Mouse (Mus musculus) midbrain, embryonic 15.5 days (tissue): ENCODE data around the gene Hspb3. TPM values are rescaled to one million over a fixed set of nuclear protein-coding genes. Genes with fewer than 3 reads are reported as not detected.

Source experiments
- ATAC-seq: fragments of 200-750 bp; cut with Nextera tagmentation; replicated peaks from 2 replicates; pipeline ENCODE4 v1.8.0; 2017; ENCODE audit warnings: moderate TSS enrichment
- H3K27ac ChIP-seq: fragments of 300-500 bp; sonication (generic); 2 replicates; pipeline ENCODE4 v1.5.1; 2015; ENCODE audit warnings: mild to moderate bottlenecking, inconsistent platforms
- H3K27me3 ChIP-seq: fragments of 300-500 bp; sonication (generic); replicated peaks from 2 replicates; pipeline ENCODE4 v1.6.1; 2015; ENCODE audit warnings: inconsistent platforms
- H3K36me3 ChIP-seq: fragments of 300-500 bp; sonication (generic); replicated peaks from 2 replicates; pipeline ENCODE4 v1.6.1; 2015; ENCODE audit warnings: inconsistent platforms
- H3K4me1 ChIP-seq: fragments of 300-500 bp; sonication (generic); 2 replicates; pipeline ENCODE4 v1.6.1; 2015; ENCODE audit warnings: inconsistent platforms
- H3K4me2 ChIP-seq: fragments of 300-500 bp; sonication (generic); 2 replicates; pipeline ENCODE4 v1.6.1; 2015; ENCODE audit warnings: inconsistent platforms, mild to moderate bottlenecking, moderate library complexity
- H3K4me3 ChIP-seq: fragments of 300-500 bp; sonication (generic); 2 replicates; pipeline ENCODE4 v1.5.1; 2015; ENCODE audit warnings: mild to moderate bottlenecking, inconsistent platforms
- H3K9ac ChIP-seq: fragments of 300-500 bp; sonication (generic); 2 replicates; pipeline ENCODE4 v1.6.1; 2015; ENCODE audit warnings: mild to moderate bottlenecking, inconsistent platforms
- H3K9me3 ChIP-seq: fragments of 300-500 bp; sonication (generic); 2 replicates; pipeline ENCODE4 v1.6.1; 2016; ENCODE audit warnings: inconsistent platforms
- WGBS: fragments of 180-500 bp; shearing (Covaris S2); methylation state at CpG from one replicate; pipeline ENCODE4 v1.1.7; 2015; ENCODE audit warnings: mixed read lengths; 5-methylcytosine and 5-hydroxymethylcytosine counted together
- polyA plus RNA-seq: library from polyadenylated mRNA; unstranded; fragments of >200 nt; fragmentation: Nextera tagmentation; extraction: Ambion mirVana; gene quantifications from 2 replicates; pipeline ENCODE4 v1.2.1, GENCODE M21; 2015

Gene Hspb3
- polyA plus RNA-seq, 1 experiment from 2014 or later: not detected

DNA sequence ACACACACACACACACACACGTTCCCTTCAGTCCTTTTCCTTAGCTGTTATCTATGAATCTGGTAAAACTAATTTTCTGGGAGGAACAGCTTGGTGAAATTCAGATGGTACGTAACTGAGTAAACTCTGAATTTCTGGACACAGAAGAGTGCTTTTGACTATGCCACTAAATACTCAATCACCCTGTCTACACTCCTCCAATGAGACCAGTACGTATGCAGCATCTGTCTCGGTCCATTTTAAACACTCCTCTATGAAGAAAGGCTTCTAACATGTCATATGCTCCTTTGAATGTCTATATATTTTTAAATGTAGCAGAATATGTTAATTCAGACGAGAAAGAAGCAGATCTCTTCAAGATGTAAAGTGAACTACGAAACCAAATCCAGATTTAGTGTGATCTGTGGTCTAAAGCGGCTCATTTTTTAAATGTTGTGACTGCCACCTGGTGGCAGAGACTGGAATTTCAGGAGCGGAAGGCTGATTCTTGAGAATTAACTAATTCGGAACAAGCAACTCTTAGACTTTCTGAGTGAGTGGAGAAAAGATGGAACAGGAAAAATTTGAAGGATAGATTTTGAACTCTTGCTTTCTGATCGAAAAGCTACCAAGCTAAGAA, 6.1 kb upstream of the Hspb3 start:
- H3K27me3 ChIP-seq: no peaks in the 10 kb centered on the region
- no peaks in the 10 kb centered on the region for H3K4me1 ChIP-seq
- H3K36me3 ChIP-seq: no peaks in the 10 kb centered on the region
- H3K9me3 ChIP-seq: no peaks in the 10 kb centered on the region
- WGBS: 41% methylated on average over 10 of the region's 10 CpGs
- H3K9ac ChIP-seq: no peak overlapping the region
- no peak overlapping the region for H3K4me3 ChIP-seq
- H3K27ac ChIP-seq: no peak overlapping the region
- peak; percentile 66; the same call in 1 of the 2 replicates for ATAC-seq
- H3K4me2 ChIP-seq: no peak overlapping the region

DNA sequence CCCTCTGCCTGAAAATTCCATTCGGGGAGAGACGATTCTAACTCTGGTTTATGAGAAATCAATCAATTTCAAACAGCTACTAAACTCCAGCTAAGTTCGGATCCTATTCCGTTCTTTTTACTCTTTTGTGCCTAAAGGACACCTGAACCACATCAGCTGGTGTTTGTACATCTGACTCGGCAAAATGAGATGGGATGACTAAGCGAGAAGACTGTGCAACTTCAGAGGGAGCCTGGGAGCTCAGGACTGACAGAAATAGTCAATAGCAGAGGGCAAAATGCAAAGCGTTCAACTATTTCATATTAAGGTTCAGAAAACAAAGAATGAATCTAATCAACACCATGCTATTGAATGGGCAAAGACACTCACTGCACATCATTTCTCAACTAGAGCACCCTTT, 407 bp upstream of the Hspb3 start:
- Histone ChIP-seq H3K27ac (no peak overlapping the region), H3K9ac (no peak overlapping the region), H3K4me3 (no peak overlapping the region), H3K9me3 (no peaks in the 10 kb centered on the region), H3K4me1 (no peaks in the 10 kb centered on the region), H3K4me2 (no peak overlapping the region), H3K27me3 (no peaks in the 10 kb centered on the region), H3K36me3 (no peaks in the 10 kb centered on the region)
- 87% methylated on average over 7 of the region's 7 CpGs for WGBS
- ATAC-seq: no peak

DNA sequence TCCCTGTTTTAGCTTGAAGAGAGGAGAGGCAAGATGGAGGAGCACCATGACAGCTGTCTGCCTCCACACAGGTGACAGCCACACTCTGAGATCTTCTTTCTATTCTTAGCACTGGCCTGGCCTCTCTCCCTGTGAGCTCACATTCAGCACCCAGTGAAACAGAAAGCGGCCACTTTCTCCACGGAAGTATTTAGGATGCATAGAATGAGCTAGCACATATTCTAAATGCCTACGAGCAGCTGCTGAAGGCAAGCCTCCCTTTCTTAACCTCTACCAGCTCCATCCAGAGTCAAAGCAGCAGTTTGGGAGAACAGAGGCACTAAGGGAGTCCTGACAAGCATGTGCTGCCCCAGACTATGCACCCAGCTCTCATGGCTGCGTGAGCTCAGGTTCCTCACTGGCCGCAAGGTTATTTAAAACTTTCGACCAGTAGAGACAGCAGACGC, 1.6 kb downstream of the Hspb3 start:
- Histone ChIP-seq H3K4me1 (no peaks in the 10 kb centered on the region), H3K27ac (no peak overlapping the region), H3K27me3 (no peaks in the 10 kb centered on the region), H3K36me3 (no peaks in the 10 kb centered on the region), H3K9ac (no peak overlapping the region), H3K4me3 (no peak overlapping the region), H3K4me2 (no peak overlapping the region), H3K9me3 (no peaks in the 10 kb centered on the region)
- no peak for ATAC-seq
- WGBS: 81% methylated on average over 7 of the region's 7 CpGs

DNA sequence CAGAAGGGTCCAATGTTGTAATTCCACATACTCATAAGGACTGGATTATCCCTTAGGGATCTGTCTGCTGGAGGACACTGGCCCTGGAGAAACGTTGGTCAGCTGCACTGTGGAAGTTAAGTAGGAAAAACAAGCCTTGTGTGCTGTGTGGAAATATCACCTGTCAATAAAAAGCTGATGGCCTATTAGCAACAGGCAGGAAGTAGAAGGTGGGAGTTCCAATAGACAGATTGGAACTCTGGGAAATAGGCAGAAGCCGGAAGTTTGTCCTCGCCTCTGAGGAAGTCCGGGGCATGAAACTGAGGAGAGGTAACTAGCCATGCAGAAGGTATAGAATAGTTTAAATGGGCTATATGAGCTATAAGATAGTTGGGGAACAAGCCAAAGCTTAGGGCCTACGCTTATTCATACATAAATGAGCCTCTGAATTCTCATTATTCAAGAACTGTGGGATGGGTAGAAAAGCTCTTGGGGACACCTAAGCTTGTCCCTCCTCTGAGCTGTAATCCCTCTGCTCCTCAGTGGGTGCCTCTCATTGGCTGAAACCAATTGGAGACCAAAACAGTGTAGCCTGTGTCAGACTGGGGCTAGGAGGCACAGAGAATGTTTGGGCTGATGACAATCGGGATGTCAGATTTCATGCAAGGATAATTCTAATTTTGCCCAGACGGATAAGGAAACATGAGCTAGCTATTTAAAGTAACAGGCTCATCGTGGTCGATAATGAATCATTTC, 2.7 kb downstream of the Hspb3 start:
- Histone ChIP-seq H3K9me3 (no peaks in the 10 kb centered on the region), H3K4me1 (no peaks in the 10 kb centered on the region), H3K4me2 (no peak overlapping the region), H3K9ac (no peak overlapping the region), H3K27ac (no peak overlapping the region), H3K27me3 (no peaks in the 10 kb centered on the region), H3K36me3 (no peaks in the 10 kb centered on the region), H3K4me3 (no peak overlapping the region)
- no peak for ATAC-seq
- WGBS: 78% methylated on average over 9 of the region's 9 CpGs

DNA sequence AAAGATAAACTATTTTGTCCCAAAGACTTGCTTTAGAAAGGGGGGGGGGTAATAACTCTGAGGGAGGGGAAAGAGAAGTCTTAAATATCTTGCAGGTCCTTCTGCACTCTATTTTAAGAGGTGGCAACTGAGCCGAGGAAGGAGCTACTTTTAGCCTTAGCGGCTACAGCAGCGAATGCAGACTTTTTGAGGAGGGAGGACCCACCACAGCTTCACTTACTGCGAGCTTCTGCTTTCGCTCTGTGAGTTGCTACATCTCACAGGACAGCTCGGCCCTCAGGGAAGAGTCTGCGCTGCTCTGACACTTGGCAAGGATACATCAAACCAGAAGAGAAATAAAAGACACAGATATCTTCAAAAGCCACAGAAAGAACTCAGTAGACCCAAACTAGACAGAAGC, 6.3 kb downstream of the Hspb3 start:
- 80% methylated on average over 7 of the region's 7 CpGs for WGBS
- ATAC-seq: no peak
- no peaks in the 10 kb centered on the region for H3K27me3 ChIP-seq
- no peaks in the 10 kb centered on the region for H3K4me1 ChIP-seq
- H3K4me3 ChIP-seq: no peak overlapping the region
- H3K9ac ChIP-seq: no peak overlapping the region
- no peaks in the 10 kb centered on the region for H3K9me3 ChIP-seq
- H3K27ac ChIP-seq: no peak overlapping the region
- no peaks in the 10 kb centered on the region for H3K36me3 ChIP-seq
- H3K4me2 ChIP-seq: no peak overlapping the region

DNA sequence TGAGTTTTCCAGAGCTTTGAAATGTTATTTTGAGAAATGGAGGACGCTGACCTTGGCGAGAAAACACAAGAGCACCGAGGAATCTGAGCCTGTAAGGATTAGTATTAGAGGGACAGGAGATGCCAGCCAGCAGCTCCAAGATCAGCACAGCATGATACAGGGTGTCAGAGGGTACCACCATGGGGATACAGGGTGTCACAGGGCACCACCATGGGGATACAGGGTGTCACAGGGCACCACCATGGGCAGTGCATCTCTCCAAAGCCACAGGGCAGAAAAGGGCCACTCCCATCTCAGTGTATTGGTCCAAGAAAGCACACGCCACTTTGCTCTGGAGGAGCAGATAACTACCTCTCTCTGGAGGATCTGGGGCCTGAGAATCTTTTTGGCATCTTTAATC, 6.8 kb downstream of the Hspb3 start:
- no peaks in the 10 kb centered on the region for H3K9me3 ChIP-seq
- 82% methylated on average over 4 of the region's 4 CpGs for WGBS
- H3K36me3 ChIP-seq: no peaks in the 10 kb centered on the region
- H3K4me3 ChIP-seq: no peak overlapping the region
- H3K4me1 ChIP-seq: no peaks in the 10 kb centered on the region
- H3K4me2 ChIP-seq: no peak overlapping the region
- H3K9ac ChIP-seq: no peak overlapping the region
- H3K27me3 ChIP-seq: no peaks in the 10 kb centered on the region
- ATAC-seq: no peak
- H3K27ac ChIP-seq: no peak overlapping the region

DNA sequence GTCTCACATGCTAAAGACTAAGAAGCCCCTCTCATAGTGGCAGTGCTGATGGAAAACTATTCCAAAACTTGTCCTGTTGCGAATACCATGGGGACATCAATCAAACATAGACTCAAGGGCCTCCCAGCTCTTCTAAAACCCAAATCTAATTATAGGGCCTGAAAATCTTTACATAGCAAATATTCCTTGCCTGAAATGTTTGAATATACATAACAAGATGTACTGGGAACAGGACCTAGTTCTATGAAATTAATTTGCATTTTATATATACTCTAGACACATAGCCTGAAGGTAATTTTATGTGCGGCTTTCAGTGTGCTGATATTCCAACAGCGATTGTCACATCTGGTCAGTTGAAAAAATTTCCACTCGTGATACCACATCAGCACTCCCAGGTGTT, 8.0 kb downstream of the Hspb3 start:
- Histone ChIP-seq H3K4me2 (no peak overlapping the region), H3K4me1 (no peaks in the 10 kb centered on the region), H3K4me3 (no peak overlapping the region), H3K27ac (no peak overlapping the region), H3K9ac (no peak overlapping the region), H3K36me3 (no peaks in the 10 kb centered on the region), H3K27me3 (no peaks in the 10 kb centered on the region), H3K9me3 (no peaks in the 10 kb centered on the region)
- no peak for ATAC-seq
- WGBS: 85% methylated on average over 4 of the region's 4 CpGs

DNA sequence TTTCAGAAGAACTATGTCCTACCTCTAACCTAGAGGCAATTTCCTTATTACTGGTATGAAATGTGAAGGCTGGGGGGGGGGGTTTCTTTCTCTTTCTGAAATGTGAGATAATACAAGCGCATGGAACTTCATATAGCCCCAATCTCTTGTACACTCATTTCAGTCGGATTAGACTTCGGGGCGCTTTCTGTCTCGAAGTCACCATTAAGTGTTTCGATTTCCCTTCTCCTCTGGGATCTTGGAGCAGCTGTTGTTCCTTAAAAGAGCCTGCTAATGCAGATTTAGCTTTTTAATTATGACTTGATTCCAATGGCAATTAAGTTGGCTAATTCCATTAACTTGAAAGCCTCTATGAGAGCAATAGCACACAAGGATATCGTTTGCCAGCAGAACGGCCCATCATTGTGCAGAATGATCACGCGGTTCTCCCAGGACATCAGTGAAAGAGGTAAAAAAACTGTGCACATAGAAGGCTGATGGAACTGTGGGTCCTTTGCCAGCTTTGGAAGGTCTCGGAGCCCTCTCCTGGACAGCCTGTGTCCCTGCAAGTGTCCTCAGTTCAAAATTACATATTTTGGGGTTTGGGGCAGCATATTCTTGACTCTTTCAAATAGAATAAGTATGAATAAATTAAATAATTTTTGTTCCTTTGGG, 22.4 kb downstream of the Hspb3 start:
- ATAC-seq: peak; percentile 75

DNA sequence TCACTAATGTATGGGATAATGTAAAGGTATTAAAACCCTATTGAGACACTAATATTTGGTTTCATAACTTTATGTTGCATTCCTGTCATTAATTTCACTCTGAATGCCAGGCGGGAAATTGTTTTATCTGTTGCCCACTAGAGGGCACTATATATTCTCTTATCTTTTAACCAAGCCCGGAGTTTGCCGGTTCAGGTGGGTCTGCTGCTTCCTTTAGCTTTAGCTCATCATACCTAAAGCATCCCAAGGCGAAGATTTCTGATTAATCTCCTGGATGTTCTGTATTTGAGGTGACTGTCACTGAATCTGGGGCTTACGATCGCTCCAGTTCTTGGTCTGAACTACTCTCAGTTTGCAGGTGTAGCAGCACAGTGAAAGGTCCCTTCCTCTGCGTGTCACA, 24.6 kb downstream of the Hspb3 start:
- no peak overlapping the region for H3K4me2 ChIP-seq
- 27% methylated on average over 7 of the region's 7 CpGs for WGBS
- H3K4me3 ChIP-seq: no peak overlapping the region
- ATAC-seq: peak; percentile 22; the same call in 1 of the 2 replicates
- H3K4me1 ChIP-seq: peaks cover 5% of the 10 kb centered on the region; the same call in 1 of the 2 replicates
- no peaks in the 10 kb centered on the region for H3K9me3 ChIP-seq
- no peak overlapping the region for H3K27ac ChIP-seq
- no peaks in the 10 kb centered on the region for H3K27me3 ChIP-seq
- no peaks in the 10 kb centered on the region for H3K36me3 ChIP-seq
- H3K9ac ChIP-seq: no peak overlapping the region

More for the DNA sequence above, 22.4 kb downstream of the Hspb3 start:
- H3K9ac ChIP-seq: no peak overlapping the region
- H3K4me2 ChIP-seq: no peak overlapping the region
- no peaks in the 10 kb centered on the region for H3K27me3 ChIP-seq
- no peak overlapping the region for H3K4me3 ChIP-seq
- 49% methylated on average over 11 of the region's 11 CpGs for WGBS
- H3K27ac ChIP-seq: no peak overlapping the region
- H3K4me1 ChIP-seq: peaks cover 5% of the 10 kb centered on the region; the same call in 1 of the 2 replicates
- no peaks in the 10 kb centered on the region for H3K9me3 ChIP-seq
- no peaks in the 10 kb centered on the region for H3K36me3 ChIP-seq

DNA sequence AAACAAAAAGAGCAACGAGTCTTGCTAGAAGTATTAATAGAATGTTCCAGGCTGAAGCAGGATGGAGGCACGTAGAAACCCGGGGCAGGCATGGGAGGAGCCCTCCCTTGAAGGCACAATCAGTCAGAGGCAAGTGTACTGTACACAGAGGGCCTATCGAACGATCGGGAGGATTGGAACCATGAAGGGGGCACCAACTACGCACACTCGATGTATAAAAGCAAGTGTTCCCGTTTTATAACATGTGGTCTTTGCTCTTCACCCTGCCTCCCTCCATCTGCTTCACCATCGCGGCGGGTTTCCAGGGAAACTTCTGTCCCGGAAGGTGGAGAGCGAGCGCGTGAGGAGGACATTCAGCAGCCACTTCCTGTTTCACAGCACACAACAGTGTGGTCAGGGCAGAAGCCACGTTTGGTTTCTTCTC, 27.7 kb downstream of the Hspb3 start:
- Histone ChIP-seq H3K9ac (no peak overlapping the region), H3K36me3 (no peaks in the 10 kb centered on the region), H3K4me1 (peaks cover 3% of the 10 kb centered on the region; the same call in 1 of the 2 replicates), H3K27me3 (no peaks in the 10 kb centered on the region), H3K27ac (no peak overlapping the region), H3K9me3 (no peaks in the 10 kb centered on the region), H3K4me2 (no peak overlapping the region), H3K4me3 (no peak overlapping the region)
- WGBS: 83% methylated on average over 17 of the region's 17 CpGs
- ATAC-seq: no peak

DNA sequence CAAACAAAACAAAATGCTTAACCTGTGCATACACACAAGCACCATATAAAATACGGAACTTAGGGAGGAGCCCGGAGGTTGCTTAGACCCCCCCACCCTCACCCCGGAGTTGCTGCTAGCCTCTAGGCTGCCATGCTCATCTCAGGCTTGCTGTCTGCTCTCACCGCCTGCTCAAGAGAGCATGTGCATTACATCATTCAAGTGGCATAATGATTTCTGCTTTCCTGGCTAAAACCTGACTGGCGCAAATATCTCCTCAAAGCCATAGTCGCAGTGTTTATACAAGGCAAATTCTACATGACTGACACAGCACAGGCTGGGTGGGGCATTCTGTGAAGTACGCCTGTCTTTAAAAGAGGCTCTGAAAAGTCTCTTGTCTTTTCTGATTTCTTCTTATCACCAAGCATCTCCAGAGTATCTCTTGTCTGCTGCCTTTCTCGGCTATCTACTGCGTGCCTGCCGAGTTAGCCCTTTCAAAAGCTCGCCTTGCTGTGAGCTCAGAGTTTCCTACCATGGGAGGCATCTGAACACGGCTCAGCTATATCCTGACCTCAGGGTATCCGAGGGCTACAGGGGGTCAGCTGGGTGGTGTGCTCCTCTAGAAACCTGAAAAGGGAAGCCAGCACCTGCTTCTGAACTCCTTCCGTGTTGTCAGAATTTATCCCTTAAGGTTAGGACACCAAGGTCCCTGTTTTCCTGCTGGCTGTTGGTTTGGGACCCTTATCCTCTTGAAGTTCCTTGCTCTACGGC, 28.6 kb downstream of the Hspb3 start:
- no peak overlapping the region for H3K27ac ChIP-seq
- H3K4me1 ChIP-seq: peaks cover 3% of the 10 kb centered on the region; the same call in 1 of the 2 replicates
- no peaks in the 10 kb centered on the region for H3K36me3 ChIP-seq
- H3K4me2 ChIP-seq: no peak overlapping the region
- H3K27me3 ChIP-seq: no peaks in the 10 kb centered on the region
- ATAC-seq: 0 out of 2 replicates have a peak, but pooled peaks have one; percentile 31
- no peak overlapping the region for H3K9ac ChIP-seq
- WGBS: 83% methylated on average over 15 of the region's 15 CpGs
- no peaks in the 10 kb centered on the region for H3K9me3 ChIP-seq
- H3K4me3 ChIP-seq: no peak overlapping the region

DNA sequence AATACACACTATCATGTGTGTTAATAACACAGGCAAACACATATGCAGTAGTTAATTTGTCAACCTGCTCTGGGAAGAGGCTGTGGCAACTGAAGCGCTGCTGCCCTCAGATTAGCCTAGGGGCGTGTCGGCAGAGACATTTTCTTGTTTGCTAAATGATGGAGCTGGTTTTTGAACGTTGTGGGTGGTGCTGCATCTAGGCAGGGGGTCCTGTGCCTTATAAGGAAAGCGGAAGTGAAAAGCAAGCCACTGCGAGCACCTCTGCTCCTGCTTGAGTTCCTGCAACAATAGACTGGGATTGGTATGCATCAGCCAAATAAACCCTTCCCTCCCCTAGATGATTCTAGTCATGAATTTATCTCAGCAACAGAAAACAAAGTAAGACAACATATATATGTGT, 31.0 kb downstream of the Hspb3 start:
- no peak overlapping the region for H3K4me2 ChIP-seq
- H3K4me1 ChIP-seq: no peaks in the 10 kb centered on the region
- no peak overlapping the region for H3K27ac ChIP-seq
- H3K36me3 ChIP-seq: no peaks in the 10 kb centered on the region
- no peak for ATAC-seq
- H3K9me3 ChIP-seq: no peaks in the 10 kb centered on the region
- H3K27me3 ChIP-seq: no peaks in the 10 kb centered on the region
- H3K4me3 ChIP-seq: no peak overlapping the region
- H3K9ac ChIP-seq: no peak overlapping the region
- WGBS: 58% methylated on average over 6 of the region's 6 CpGs
